ENCODE assay signal across 14 mouse cellular contexts in genomic region chr3:131295513-131296200, GRCm38 (mm10). TPM values are rescaled to one million over a fixed set of nuclear protein-coding genes. Genes with fewer than 3 reads are reported as not detected.
DNase-seq lines count a peak whose midpoint lies in the region; ATAC-seq lines count a peak whose summit lies in the region.
"Had no signal": no experiment of that assay in that cellular context is flagged by ENCODE, and none has a peak within 500 bp of the region (broad histone marks: within the 10 kb centered on the region; RNA-seq: fewer than 3 reads in every experiment).

No protein-coding gene starts in this region.

- H3K4me2 ChIP-seq in hindbrain, embryonic 13.5 days = no peak overlapping the region
- no peak overlapping the region for H3K4me2 ChIP-seq in hindbrain, embryonic 12.5 days (replicated peaks)
- H3K4me2 ChIP-seq in heart, embryonic 12.5 days = no peak overlapping the region
- H3K4me2 ChIP-seq in intestine, embryonic 16.5 days (ENCODE audit: low read depth, low read length) = no peak overlapping the region
- H3K4me2 ChIP-seq: forebrain, embryonic 13.5 days had no signal

- DNase-seq in lung, postnatal 36 days = peak; percentile 56
- no peak for DNase-seq in embryo, embryonic 10 days (ENCODE audit: low spot score)
- no peak for DNase-seq in urinary bladder, postnatal 25 days (ENCODE audit: low spot score)
- DNase-seq: cerebellum, adult 9-10 months; kidney, adult 18-20 months had no signal

- 0 out of 2 replicates have a peak, but pooled peaks cover 2% of the 10 kb centered on the region for H3K4me1 ChIP-seq in hindbrain, embryonic 13.5 days (replicated peaks)
- no peaks in the 10 kb centered on the region for H3K4me1 ChIP-seq in hindbrain, embryonic 12.5 days
- H3K4me1 ChIP-seq in heart, embryonic 12.5 days (replicated peaks) = peaks cover 24% of the 10 kb centered on the region
- H3K4me1 ChIP-seq in intestine, embryonic 16.5 days (ENCODE audit: control insufficient read depth, insufficient read depth, low read length) = 0 out of 2 replicates have a peak, but pooled peaks cover 4% of the 10 kb centered on the region
- H3K4me1 ChIP-seq: forebrain, embryonic 13.5 days; megakaryocyte, embryonic 14.5 days had no signal

- peaks cover 39% of the 10 kb centered on the region for H3K36me3 ChIP-seq in hindbrain, embryonic 13.5 days
- H3K36me3 ChIP-seq in hindbrain, embryonic 12.5 days = no peaks in the 10 kb centered on the region
- peaks cover 4% of the 10 kb centered on the region; the same call in 1 of the 2 replicates for H3K36me3 ChIP-seq in heart, embryonic 12.5 days
- no peaks in the 10 kb centered on the region for H3K36me3 ChIP-seq in intestine, embryonic 16.5 days (ENCODE audit: control insufficient read depth, insufficient read depth, low read length)

- no peaks in the 10 kb centered on the region for H3K27me3 ChIP-seq in hindbrain, embryonic 13.5 days
- no peaks in the 10 kb centered on the region; the same call in 1 of the 2 replicates for H3K27me3 ChIP-seq in hindbrain, embryonic 12.5 days
- H3K27me3 ChIP-seq in heart, embryonic 12.5 days (replicated peaks) = no peaks in the 10 kb centered on the region
- no peaks in the 10 kb centered on the region for H3K27me3 ChIP-seq in intestine, embryonic 16.5 days (replicated peaks; ENCODE audit: control insufficient read depth, insufficient read depth, low read length)
- H3K27me3 ChIP-seq: forebrain, embryonic 13.5 days had no signal

- H3K27ac ChIP-seq in hindbrain, embryonic 13.5 days = no peak overlapping the region
- H3K27ac ChIP-seq in hindbrain, embryonic 12.5 days = no peak overlapping the region
- no peak overlapping the region for H3K27ac ChIP-seq in heart, embryonic 12.5 days (ENCODE audit: poor library complexity, severe bottlenecking)
- peak overlapping the region; percentile 31; the same call in 1 of the 2 replicates for H3K27ac ChIP-seq in intestine, embryonic 16.5 days (ENCODE audit: low read length)
- H3K27ac ChIP-seq: forebrain, embryonic 13.5 days had no signal

- no peaks in the 10 kb centered on the region for H3K9me3 ChIP-seq in hindbrain, embryonic 13.5 days
- H3K9me3 ChIP-seq in hindbrain, embryonic 12.5 days (replicated peaks) = 0 out of 2 replicates have a peak, but pooled peaks cover 4% of the 10 kb centered on the region
- peaks cover 3% of the 10 kb centered on the region; the same call in 1 of the 2 replicates for H3K9me3 ChIP-seq in heart, embryonic 12.5 days (replicated peaks)
- no peaks in the 10 kb centered on the region for H3K9me3 ChIP-seq in intestine, embryonic 16.5 days (ENCODE audit: control insufficient read depth, low read length)
- H3K9me3 ChIP-seq: forebrain, embryonic 13.5 days had no signal

- WGBS in hindbrain, embryonic 13.5 days = 91% methylated on average over 12 of the region's 12 CpGs
- 89% methylated on average over 12 of the region's 12 CpGs for whole genome bisulfite sequencing in hindbrain, embryonic 12.5 days
- 44% methylated on average over 12 of the region's 12 CpGs for WGBS in heart, embryonic 12.5 days
- 62% methylated on average over 12 of the region's 12 CpGs for WGBS in intestine, embryonic 16.5 days

- no peak overlapping the region for H3K4me3 ChIP-seq in hindbrain, embryonic 13.5 days
- H3K4me3 ChIP-seq in hindbrain, embryonic 12.5 days = no peak overlapping the region
- H3K4me3 ChIP-seq in heart, embryonic 12.5 days = no peak overlapping the region
- H3K4me3 ChIP-seq in intestine, embryonic 16.5 days (ENCODE audit: low read length) = no peak overlapping the region
- H3K4me3 ChIP-seq: forebrain, embryonic 13.5 days; megakaryocyte, embryonic 14.5 days; myocyte had no signal

- no peak for ATAC-seq in hindbrain, embryonic 13.5 days (ENCODE audit: low FRiP score)
- no peak for ATAC-seq in hindbrain, embryonic 12.5 days (ENCODE audit: low FRiP score)
- ATAC-seq in heart, embryonic 12.5 days (ENCODE audit: insufficient number of reproducible peaks, low FRiP score) = peak; percentile 46; the same call in 1 of the 2 replicates
- peak; percentile 35 for ATAC-seq in intestine, embryonic 16.5 days
- ATAC-seq in activated CD4-positive, CD25-positive, alpha-beta regulatory T cell, adult 4 months = no peak
- ATAC-seq: CD4-positive, CD25-positive, alpha-beta regulatory T cell, adult 4 months; forebrain, embryonic 13.5 days had no signal

- peak overlapping the region; percentile 49; the same call in 1 of the 2 replicates for H3K9ac ChIP-seq in hindbrain, embryonic 13.5 days
- H3K9ac ChIP-seq in hindbrain, embryonic 12.5 days = no peak overlapping the region
- 0 out of 2 replicates have a peak overlapping the region, but pooled peaks have one; percentile 4 for H3K9ac ChIP-seq in heart, embryonic 12.5 days
- no peak overlapping the region for H3K9ac ChIP-seq in intestine, embryonic 16.5 days (ENCODE audit: low read depth, low read length)
- H3K9ac ChIP-seq: forebrain, embryonic 13.5 days had no signal

RNA-seq across cellular contexts. Expression of gene Cyp2u1, which starts 7.4 kb away (rescaled TPM):
- polyA plus RNA-seq in hindbrain, embryonic 13.5 days (2015; fragmentation: Nextera tagmentation; extraction: Ambion mirVana) = 5.4 and 6.0 TPM in 2 replicates
- 3.3 and 3.6 TPM in 2 replicates for polyA plus RNA-seq in hindbrain, embryonic 12.5 days (2016; fragmentation: Nextera tagmentation; extraction: Ambion mirVana)
- 8.2 and 8.5 TPM in 2 replicates for polyA plus RNA-seq in heart, embryonic 12.5 days (2016; fragmentation: Nextera tagmentation; extraction: Ambion mirVana)
- 9.7 and 11.4 TPM in 2 replicates for polyA plus RNA-seq in intestine, embryonic 16.5 days (2015; fragmentation: Nextera tagmentation; extraction: Ambion mirVana)
- polyA plus RNA-seq in activated CD4-positive, CD25-positive, alpha-beta regulatory T cell, adult 4 months (2017; shearing (Covaris generic)) = 1 to 10 TPM in 1 of 2 experiments, under 1 TPM in 1; 0.98 to 1.0 TPM

RNA-seq across cellular contexts. Expression of gene Hadh, which starts 23.8 kb away (rescaled TPM):
- polyA plus RNA-seq in hindbrain, embryonic 13.5 days (2015; fragmentation: Nextera tagmentation; extraction: Ambion mirVana) = 33.1 and 34.1 TPM in 2 replicates
- polyA plus RNA-seq in hindbrain, embryonic 12.5 days (2016; fragmentation: Nextera tagmentation; extraction: Ambion mirVana) = 56.9 and 58.9 TPM in 2 replicates
- polyA plus RNA-seq in heart, embryonic 12.5 days (2016; fragmentation: Nextera tagmentation; extraction: Ambion mirVana) = 142 and 151 TPM in 2 replicates
- polyA plus RNA-seq in intestine, embryonic 16.5 days (2015; fragmentation: Nextera tagmentation; extraction: Ambion mirVana) = 369 and 438 TPM in 2 replicates
- polyA plus RNA-seq in activated CD4-positive, CD25-positive, alpha-beta regulatory T cell, adult 4 months (2017; shearing (Covaris generic)) = 10 to 100 TPM; 74.7 to 79.3 TPM

Comparison
In these comparisons a context has a peak if more than half of its experiments do, and no peak if none do; other contexts are left out.
1. H3K9ac ChIP-seq: peak in hindbrain, embryonic 13.5 days (single experiment) and heart, embryonic 12.5 days (single experiment); none in hindbrain, embryonic 12.5 days (single experiment) and intestine, embryonic 16.5 days (single experiment).
2. ATAC-seq: peak in heart, embryonic 12.5 days (single experiment) and intestine, embryonic 16.5 days (single experiment); none in hindbrain, embryonic 13.5 days (single experiment), hindbrain, embryonic 12.5 days (single experiment) and activated CD4-positive, CD25-positive, alpha-beta regulatory T cell, adult 4 months (single experiment).